Mouse (Mus musculus) mouse embryonic stem cell (cell line): Measurements from ENCODE around the gene Ttc34.

Experiments
- in situ Hi-C, 2 experiments: fragments of 300-500 bp; cut with MboI; formaldehyde crosslinking; loops; 1 replicate in 1 of 2; 3 replicates in 1 of 2; pipeline ENCODE4 v1.14.3; 2019 to 2020; ENCODE audit warnings: low sequenced_read_pairs in 2 of 2, low pct_unique_long_range_greater_than_20kb in 1 of 2, mixed read lengths in 1 of 2; ENCODE audit not compliant: unreplicated experiment in 1 of 2

Gene Ttc34

GRCm38 (mm10) chr4:154837170-154837569 is at the start of gene Ttc34:
Gene Ttc34, plus strand, starts transcription at chr4:154837459.
- in situ Hi-C loops = no loop called here

GRCm38 (mm10) chr4:154787960-154788702 is 49.1 kb upstream of the Ttc34 start:
- in situ Hi-C loops = no loop called here

DNA sequence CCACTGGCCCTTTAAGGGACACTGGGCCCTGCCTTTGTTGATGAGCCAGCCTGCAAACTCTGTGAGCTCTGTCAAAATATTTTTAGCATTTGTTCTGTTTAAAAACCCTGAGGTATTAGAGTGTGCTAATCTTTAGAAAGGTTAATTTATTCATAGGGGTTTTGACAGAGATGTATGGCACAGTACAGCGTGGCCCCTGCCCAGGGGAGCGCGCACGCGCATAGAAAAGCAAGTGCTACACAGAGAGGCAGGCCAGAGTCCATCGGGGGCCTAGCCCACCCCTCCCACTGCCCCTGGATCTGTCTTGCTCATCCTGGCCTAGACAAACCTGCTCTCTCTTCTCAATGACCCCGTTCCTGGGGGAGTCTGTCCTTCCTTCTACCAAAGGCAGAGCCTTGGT is 45.4 kb upstream of the Ttc34 start:
- in situ Hi-C loops = no loop called here

- in situ Hi-C loops = no loop called here
Measured at GRCm38 (mm10) chr4:154793499-154793898, 43.8 kb upstream of the Ttc34 start.

- in situ Hi-C loops = no loop called here
Measured at GRCm38 (mm10) chr4:154797834-154798233, 39.4 kb upstream of the Ttc34 start.

- in situ Hi-C loops = no loop called here
Measured at GRCm38 (mm10) chr4:154800543-154800942, 36.7 kb upstream of the Ttc34 start.

DNA sequence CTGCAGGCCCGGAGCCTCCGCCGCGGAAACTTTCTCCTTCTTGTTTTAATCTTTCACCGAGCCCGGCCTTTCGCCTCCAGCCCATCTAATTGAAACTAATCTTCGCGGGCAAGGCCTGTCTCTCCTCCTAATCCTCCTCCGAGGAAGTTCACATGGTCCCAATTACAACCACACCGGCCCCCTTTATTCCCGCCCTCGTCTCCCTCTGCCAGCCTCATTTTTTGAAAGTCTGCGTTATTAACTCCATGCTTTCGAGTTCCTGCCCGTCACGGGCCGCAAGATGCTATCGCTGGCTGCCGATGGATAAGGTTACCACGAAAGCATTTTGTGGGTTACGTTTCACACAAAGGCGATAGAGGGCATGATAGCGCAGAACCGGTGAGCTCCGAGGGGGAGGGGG is 35.0 kb upstream of the Ttc34 start:
- in situ Hi-C loops = no loop called here

GRCm38 (mm10) chr4:154825662-154826061 is 11.6 kb upstream of the Ttc34 start:
- in situ Hi-C loops = no loop called here

GRCm38 (mm10) chr4:154826224-154826623 is 11.0 kb upstream of the Ttc34 start:
- in situ Hi-C loops = no loop called here

DNA sequence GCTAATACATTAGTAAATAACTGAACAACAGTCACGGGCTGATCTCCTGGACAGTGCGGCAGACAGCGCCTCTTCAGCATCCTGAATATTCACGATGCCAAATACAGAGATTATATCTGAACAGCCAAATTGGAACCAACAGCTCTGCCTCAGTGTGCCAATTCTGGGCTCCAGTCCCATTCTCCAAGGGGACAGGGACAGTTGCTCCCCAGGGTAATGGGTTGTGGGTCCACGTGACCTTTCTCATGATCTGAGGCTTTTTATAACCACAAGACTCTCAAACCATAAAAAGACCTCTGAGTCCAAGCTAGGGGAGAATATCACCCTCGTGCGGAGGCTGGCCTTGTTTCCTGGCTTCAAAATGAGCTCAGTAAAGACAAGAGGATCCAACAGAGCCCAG is 10.1 kb upstream of the Ttc34 start:
- in situ Hi-C loops = no loop called here

DNA sequence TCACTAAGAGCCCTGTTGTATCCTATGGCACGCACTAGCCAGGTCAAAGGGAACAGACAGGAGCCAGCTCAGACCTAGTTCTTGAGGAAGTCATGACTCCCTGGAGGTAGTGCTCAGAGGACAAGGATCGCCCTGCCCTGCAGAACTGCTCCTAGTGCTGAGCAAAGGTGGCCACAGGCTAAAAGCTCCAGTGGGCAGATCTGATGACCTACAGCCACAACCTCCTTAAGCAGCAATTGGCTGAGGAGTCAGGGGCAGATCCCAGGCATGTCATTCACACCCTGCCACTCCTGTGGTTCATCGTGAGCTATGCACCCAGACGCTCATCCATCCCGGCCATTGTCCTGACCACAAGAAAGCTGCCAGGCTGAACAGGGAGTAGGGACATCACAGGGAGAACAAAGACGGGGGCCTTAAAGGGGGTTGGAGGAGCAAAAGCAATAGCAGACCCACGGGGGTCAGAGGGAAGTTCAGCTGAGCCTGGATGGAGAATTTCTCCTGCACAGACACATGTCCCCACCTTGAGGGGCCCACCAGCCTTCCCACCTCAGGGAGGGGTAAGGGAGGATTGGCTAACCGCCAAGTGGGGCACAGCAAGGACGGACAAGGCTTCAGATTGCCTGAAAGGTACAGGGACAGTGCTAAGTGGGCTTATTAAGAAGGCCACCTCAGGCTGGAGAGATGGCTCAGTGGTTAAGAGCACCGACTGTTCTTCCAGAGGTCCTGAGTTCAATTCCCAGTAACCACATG is 9.2 kb upstream of the Ttc34 start:
- in situ Hi-C loops = no loop called here

GRCm38 (mm10) chr4:154831915-154832573 is 5.2 kb upstream of the Ttc34 start:
- in situ Hi-C loops = no loop called here

- in situ Hi-C loops = no loop called here
Measured at GRCm38 (mm10) chr4:154836183-154836915, 910 bp upstream of the Ttc34 start.

DNA sequence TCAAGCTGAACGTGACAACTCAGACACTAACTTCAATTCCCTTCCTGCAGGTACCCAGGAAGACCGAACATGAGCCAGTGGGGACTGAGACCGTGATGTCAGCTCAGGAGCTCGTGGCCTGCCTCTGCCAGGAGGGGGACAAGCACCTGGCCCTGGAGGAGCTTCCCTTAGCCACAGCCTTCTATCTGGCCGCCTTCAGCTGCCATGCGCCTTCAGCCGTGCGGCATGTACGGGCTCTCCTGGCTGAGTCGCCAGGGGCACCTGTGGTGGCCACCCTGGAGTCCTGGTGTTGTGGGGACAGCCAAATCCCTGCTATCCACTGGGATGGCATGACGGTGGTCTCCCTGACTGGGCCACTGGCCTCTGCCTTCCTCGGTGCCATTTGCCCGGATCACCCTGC is 1.5 kb downstream of the Ttc34 start:
- in situ Hi-C loops = no loop called here

DNA sequence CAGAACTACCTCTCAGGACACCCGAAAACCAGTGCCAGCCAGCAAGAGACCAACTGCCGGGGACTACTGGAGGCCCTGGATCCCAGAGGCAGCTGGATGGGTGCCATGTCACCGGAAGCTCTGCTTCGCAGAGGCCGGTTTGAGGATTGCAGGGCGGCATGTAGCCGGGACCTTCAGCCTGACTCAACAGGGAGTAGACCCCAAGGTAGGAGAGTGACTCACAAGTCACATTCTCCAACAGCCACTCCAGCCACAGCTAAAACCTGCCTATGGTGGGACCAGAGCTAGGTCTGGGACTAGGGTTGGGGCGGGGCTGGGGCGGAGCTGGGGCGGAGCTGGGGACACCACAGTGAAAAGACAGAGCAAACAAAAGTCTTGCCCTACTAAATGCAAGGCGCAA is 2.1 kb downstream of the Ttc34 start:
- in situ Hi-C loops = no loop called here

DNA sequence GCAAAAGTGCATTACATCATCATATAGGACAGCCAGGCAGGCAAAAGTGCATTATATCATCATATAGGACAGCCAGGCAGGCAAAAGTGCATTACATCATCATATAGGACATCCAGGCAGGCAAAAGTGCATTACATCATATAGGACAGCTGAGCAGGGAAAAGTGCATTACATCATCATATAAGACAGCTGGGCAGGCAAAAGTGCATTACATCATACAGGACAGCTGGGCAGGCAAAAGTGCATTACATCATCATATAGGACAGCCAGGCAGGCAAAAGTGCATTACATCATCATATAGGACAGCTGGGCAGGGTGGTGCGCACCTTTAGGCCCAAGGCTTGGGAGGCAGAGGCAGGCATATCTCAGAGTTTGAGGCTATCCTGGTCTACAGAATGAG is 15.4 kb downstream of the Ttc34 start:
- in situ Hi-C loops = no loop called here

DNA sequence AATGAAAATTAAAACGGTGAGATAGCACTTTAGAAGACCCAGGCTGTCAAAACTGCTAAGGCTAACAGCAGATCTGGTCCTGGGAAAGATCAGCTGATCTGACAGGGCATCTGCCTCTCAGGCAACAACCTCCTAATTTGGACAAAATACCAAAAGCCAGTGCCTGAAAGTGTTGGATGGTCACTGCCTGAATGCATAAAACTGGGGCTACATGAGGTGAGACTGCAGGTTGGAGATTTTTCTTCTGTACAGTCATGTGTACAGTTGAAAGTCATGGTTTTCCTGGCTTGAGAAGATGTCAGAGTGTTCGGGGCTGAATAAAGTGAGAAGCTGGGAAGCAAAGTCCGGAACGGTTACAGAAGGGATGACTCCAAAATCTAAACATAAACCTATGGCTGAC is 16.6 kb downstream of the Ttc34 start:
- in situ Hi-C loops = no loop called here

DNA sequence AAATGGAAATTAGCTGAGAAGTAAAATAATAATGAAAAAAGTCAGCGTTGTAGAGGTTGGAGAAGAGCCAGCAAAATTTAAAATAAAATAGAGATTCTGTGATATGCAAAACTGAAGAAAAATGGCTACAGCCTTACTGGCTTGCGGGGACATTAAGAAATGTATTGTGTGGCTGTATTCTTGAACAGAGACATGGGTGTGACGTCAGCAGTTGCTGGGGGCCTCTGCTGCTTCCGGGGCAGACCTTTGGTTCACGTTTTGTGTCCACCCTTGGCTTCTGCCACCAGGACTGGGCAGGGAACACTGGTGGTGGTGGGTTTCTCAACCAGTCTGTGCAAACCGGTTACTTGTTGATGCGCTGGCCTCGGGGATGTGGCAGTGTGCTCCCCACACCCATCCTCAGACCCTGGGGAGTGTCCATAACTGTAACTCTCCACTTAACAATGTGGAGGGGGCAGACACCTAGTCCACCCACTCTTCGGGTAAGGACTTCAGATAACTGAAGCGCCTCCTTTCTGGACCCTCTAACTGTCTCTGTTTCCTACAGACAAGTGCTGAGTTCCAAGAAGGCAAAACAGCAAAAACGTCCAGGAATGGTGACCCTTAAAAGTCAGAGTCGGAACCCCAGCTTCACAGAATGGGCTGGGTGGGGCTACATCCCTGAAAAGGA is 17.6 kb downstream of the Ttc34 start:
- in situ Hi-C loops = no loop called here
